Mouse (Mus musculus): ENCODE data around the gene Carns1. TPM values are rescaled to one million over a fixed set of nuclear protein-coding genes. Genes with fewer than 3 reads are reported as not detected.

The Carns1 gene
- polyA plus RNA-seq, 1 experiment from 2014 or later: 5.6 TPM

DNA sequence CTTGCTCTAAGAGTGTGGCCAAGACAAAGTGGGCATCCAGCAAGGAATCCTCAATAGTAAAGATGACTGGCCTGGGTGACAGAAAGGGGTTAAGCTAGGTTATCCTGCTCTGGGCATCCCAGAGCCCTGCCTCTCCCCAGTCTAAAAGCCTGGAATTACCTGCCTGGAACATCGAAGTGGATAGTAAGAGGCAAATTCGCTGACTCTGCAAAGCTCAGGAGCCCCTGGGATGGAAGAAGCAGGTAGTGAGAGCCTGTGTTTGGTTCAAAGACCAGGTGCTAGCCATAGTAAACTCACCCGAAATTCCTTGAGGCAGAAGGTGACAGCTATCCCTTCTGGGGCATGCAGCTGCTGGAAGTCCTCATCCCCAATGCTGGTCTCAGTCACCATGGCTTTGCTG is 21.9 kb upstream of the Carns1 start:
- 77% methylated on average over 3 of the region's 3 CpGs for WGBS
- no peak overlapping the region for H3K27ac ChIP-seq (replicated peaks)
- no peak for ATAC-seq (ENCODE audit: low FRiP score, low read depth)
- no peaks in the 10 kb centered on the region for H3K27me3 ChIP-seq
- H3K4me2 ChIP-seq: no peak overlapping the region
- H3K4me3 ChIP-seq: no peak overlapping the region
- peaks cover 56% of the 10 kb centered on the region for H3K4me1 ChIP-seq (replicated peaks)
- H3K36me3 ChIP-seq: peaks cover 30% of the 10 kb centered on the region
- no peak overlapping the region for H3K9ac ChIP-seq
- H3K9me3 ChIP-seq: no peaks in the 10 kb centered on the region

GRCm38 (mm10) chr19:4196548-4196947 is 21.3 kb upstream of the Carns1 start:
- ATAC-seq (ENCODE audit: low FRiP score, low read depth): no peak
- Histone ChIP-seq H3K4me3 (no peak overlapping the region), H3K27ac (replicated peaks) (no peak overlapping the region), H3K4me1 (replicated peaks) (peaks cover 53% of the 10 kb centered on the region), H3K4me2 (no peak overlapping the region), H3K9me3 (no peaks in the 10 kb centered on the region), H3K9ac (no peak overlapping the region), H3K27me3 (no peaks in the 10 kb centered on the region), H3K36me3 (peaks cover 30% of the 10 kb centered on the region)
- 66% methylated on average over 5 of the region's 5 CpGs for WGBS

- H3K9me3 ChIP-seq: no peaks in the 10 kb centered on the region
These were observed 20.8 kb upstream of the Carns1 start for GRCm38 (mm10) chr19:4196048-4196447.

GRCm38 (mm10) chr19:4194776-4195650 is 19.7 kb upstream of the Carns1 start:
- H3K27me3 ChIP-seq: no peaks in the 10 kb centered on the region
- WGBS: 72% methylated on average over 12 of the region's 12 CpGs
- H3K36me3 ChIP-seq: peaks cover 30% of the 10 kb centered on the region
- peaks cover 44% of the 10 kb centered on the region for H3K4me1 ChIP-seq (replicated peaks)
- no peak overlapping the region for H3K4me2 ChIP-seq
- H3K9me3 ChIP-seq: no peaks in the 10 kb centered on the region
- ATAC-seq (ENCODE audit: low FRiP score, low read depth): no peak
- H3K4me3 ChIP-seq: no peak overlapping the region
- H3K27ac ChIP-seq (replicated peaks): peak overlapping the region; percentile 37; the same call in 1 of the 2 replicates
- H3K9ac ChIP-seq: no peak overlapping the region

More at GRCm38 (mm10) chr19:4196048-4196447, 20.8 kb upstream of the Carns1 start:
- ATAC-seq (ENCODE audit: low FRiP score, low read depth): no peak
- Histone ChIP-seq H3K27me3 (no peaks in the 10 kb centered on the region), H3K9ac (no peak overlapping the region), H3K4me2 (no peak overlapping the region), H3K4me1 (replicated peaks) (peaks cover 54% of the 10 kb centered on the region), H3K27ac (replicated peaks) (no peak overlapping the region), H3K4me3 (no peak overlapping the region), H3K36me3 (peaks cover 30% of the 10 kb centered on the region)
- WGBS: 59% methylated on average over 2 of the region's 2 CpGs

GRCm38 (mm10) chr19:4194021-4194724 is 18.9 kb upstream of the Carns1 start:
- WGBS: 88% methylated on average over 8 of the region's 8 CpGs
- Histone ChIP-seq H3K4me2 (no peak overlapping the region), H3K4me3 (no peak overlapping the region), H3K4me1 (replicated peaks) (peaks cover 41% of the 10 kb centered on the region), H3K36me3 (peaks cover 30% of the 10 kb centered on the region), H3K9ac (no peak overlapping the region), H3K27me3 (no peaks in the 10 kb centered on the region), H3K9me3 (no peaks in the 10 kb centered on the region), H3K27ac (replicated peaks) (no peak overlapping the region)
- no peak for ATAC-seq (ENCODE audit: low FRiP score, low read depth)

- H3K4me2 ChIP-seq: peak overlapping the region; percentile 95
- H3K9me3 ChIP-seq: no peaks in the 10 kb centered on the region
- peak overlapping the region; percentile 97 for H3K9ac ChIP-seq
- peak overlapping the region; percentile 94; the same call in 1 of the 2 replicates for H3K27ac ChIP-seq (replicated peaks)
- ATAC-seq (ENCODE audit: low FRiP score, low read depth): no peak
- H3K4me1 ChIP-seq (replicated peaks): peaks cover 41% of the 10 kb centered on the region
- H3K27me3 ChIP-seq: no peaks in the 10 kb centered on the region
- 58% methylated on average over 6 of the region's 6 CpGs for WGBS
- peak overlapping the region; percentile 87 for H3K4me3 ChIP-seq
- H3K36me3 ChIP-seq: peaks cover 30% of the 10 kb centered on the region
These were observed 17.9 kb upstream of the Carns1 start for GRCm38 (mm10) chr19:4193129-4193528.

DNA sequence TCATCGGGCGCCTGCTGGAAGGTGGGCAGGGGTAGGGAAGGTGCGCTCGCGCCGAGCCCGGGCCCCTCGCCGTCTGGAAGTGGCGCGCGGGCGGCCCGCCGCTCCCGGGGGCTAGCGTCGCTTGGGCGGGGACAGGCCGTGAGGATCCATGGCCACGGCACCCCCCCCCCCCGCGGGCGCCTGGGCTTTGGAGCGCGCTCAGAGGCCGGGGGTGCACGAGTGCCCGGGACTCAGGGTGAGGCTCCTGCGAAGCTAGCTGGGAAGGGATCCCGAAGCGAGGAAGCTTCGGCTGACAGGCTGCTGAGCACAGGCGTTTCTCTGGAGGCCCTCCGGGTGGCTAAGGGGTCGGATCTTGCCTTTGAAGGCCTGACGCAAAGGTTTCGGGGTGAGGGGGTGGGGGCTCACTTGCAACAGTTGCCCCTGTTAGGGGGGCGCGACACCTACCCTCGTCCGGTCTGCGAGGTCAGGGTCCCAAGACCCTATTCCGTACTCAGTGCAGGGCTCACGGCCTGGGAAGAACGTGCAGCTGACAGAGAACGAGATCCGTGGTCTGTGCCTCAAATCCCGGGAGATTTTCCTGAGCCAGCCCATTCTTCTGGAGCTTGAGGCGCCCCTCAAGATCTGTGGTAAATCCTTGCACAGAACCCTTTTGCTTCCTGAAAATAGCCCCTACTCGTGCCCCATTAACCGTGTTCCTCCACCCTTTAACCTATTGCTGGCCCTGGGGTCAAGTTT is 17.1 kb upstream of the Carns1 start:
- WGBS: under 1% methylated on average over 50 of the region's 52 CpGs
- H3K4me2 ChIP-seq: peak overlapping the region; percentile 95
- no peaks in the 10 kb centered on the region for H3K27me3 ChIP-seq
- H3K27ac ChIP-seq (replicated peaks): peak overlapping the region; percentile 94
- H3K4me1 ChIP-seq (replicated peaks): peaks cover 41% of the 10 kb centered on the region
- ATAC-seq (ENCODE audit: low FRiP score, low read depth): peak; percentile 75
- peak overlapping the region; percentile 87 for H3K4me3 ChIP-seq
- peak overlapping the region; percentile 97 for H3K9ac ChIP-seq
- peaks cover 30% of the 10 kb centered on the region for H3K36me3 ChIP-seq
- no peaks in the 10 kb centered on the region for H3K9me3 ChIP-seq

DNA sequence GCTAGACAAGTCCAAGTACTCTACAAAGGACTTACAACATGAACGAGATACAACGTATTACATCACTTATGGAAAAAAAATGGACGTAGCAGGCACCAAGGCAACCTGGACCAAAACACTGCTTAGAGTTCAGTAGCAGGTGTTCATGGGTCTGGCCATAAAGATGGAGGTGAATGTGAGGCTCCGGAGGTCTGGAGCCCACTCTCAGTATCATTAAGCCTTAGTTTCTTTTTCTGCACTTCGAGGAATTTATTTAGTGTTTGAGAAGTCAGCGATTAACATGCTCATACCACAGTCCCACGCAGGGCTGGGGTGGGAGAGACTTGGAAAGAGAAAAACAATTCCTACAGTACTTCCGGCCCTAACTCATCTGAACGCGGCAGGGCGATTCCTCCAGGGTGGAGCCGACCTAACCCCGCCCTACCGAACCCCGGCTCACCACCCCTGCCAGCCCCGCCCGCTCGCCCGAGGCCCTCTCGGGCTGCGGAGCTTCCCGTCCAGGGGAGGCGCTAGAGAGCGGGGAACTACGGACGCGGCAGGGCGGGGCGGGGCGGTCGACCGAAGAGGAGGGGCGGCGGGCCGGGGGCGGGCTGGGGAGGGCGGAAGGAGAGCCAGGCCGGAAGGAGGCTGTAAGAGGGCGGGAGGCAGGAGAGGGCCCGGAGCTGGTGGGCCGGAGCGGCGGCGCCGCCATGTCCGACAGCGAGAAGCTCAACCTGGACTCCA is 16.4 kb upstream of the Carns1 start, which contains the start of gene Ppp1ca:
Gene Ppp1ca (plus strand): TSS at position 538 of the 723 bp plus-strand sequence.
- 9% methylated on average over 31 of the region's 47 CpGs for WGBS
- no peaks in the 10 kb centered on the region for H3K27me3 ChIP-seq
- peaks cover 39% of the 10 kb centered on the region for H3K4me1 ChIP-seq (replicated peaks)
- peak within 1 kb of the TSS; percentile 87 for H3K4me3 ChIP-seq
- H3K4me2 ChIP-seq: peak within 1 kb of the TSS; percentile 95
- H3K9ac ChIP-seq: peak within 1 kb of the TSS; percentile 97
- H3K9me3 ChIP-seq: no peaks in the 10 kb centered on the region
- H3K27ac ChIP-seq (replicated peaks): peak within 1 kb of the TSS; percentile 94
- ATAC-seq (ENCODE audit: low FRiP score, low read depth): peak; percentile 92
- H3K36me3 ChIP-seq: peaks cover 24% of the 10 kb centered on the region

GRCm38 (mm10) chr19:4190831-4191334 is 15.6 kb upstream of the Carns1 start, which contains the start of gene Tbc1d10c:
TSS of gene Tbc1d10c (minus strand) at chr19:4191284.
- Histone ChIP-seq H3K4me3 (peak within 1 kb of the TSS; percentile 87), H3K36me3 (peaks cover 20% of the 10 kb centered on the region), H3K4me1 (replicated peaks) (peaks cover 35% of the 10 kb centered on the region), H3K27me3 (no peaks in the 10 kb centered on the region), H3K4me2 (peak within 1 kb of the TSS; percentile 95), H3K27ac (replicated peaks) (peak within 1 kb of the TSS; percentile 94), H3K9ac (peak within 1 kb of the TSS; percentile 97), H3K9me3 (no peaks in the 10 kb centered on the region)
- ATAC-seq (ENCODE audit: low FRiP score, low read depth): no peak
- WGBS: 71% methylated on average over 4 of the region's 4 CpGs

DNA sequence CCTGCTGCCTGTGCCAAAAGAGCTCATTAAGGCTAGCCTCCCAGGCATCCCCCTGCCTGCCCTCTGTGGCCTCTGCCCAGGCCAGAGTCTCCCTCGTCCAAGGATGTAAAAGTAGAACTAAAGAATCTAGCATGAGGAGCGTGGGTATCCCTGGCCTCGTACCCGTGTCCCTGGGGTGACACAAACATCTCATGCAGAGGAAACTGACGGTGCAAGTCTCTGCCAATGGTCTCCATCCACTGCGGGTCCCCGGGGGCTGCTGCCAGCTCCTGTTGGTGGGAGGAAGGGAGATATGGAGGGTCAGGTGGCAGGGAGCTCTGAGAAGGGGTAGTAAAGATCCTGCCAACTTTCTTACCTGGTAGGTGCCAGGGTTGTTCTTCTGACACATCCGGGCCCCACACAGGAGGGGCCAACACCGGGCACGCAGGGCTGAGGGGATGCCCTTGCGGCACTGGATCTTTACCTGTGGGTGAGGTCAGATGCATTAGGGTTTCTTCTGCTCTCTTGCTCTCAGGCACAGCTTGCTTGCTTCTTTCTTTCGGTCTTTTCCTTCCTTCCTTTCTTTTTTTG is 13.9 kb upstream of the Carns1 start:
- no peak overlapping the region for H3K4me2 ChIP-seq
- H3K9ac ChIP-seq: no peak overlapping the region
- peaks cover 25% of the 10 kb centered on the region for H3K4me1 ChIP-seq (replicated peaks)
- H3K9me3 ChIP-seq: no peaks in the 10 kb centered on the region
- no peak overlapping the region for H3K27ac ChIP-seq (replicated peaks)
- 0 out of 2 replicates have a peak, but pooled peaks cover 3% of the 10 kb centered on the region for H3K36me3 ChIP-seq
- ATAC-seq (ENCODE audit: low FRiP score, low read depth): no peak
- H3K27me3 ChIP-seq: no peaks in the 10 kb centered on the region
- H3K4me3 ChIP-seq: no peak overlapping the region
- 83% methylated on average over 12 of the region's 12 CpGs for WGBS

- H3K36me3 ChIP-seq: no peaks in the 10 kb centered on the region
- no peak overlapping the region for H3K27ac ChIP-seq (replicated peaks)
- H3K9me3 ChIP-seq: no peaks in the 10 kb centered on the region
- no peak overlapping the region for H3K4me3 ChIP-seq
- 79% methylated on average over 3 of the region's 3 CpGs for WGBS
- H3K27me3 ChIP-seq: no peaks in the 10 kb centered on the region
- no peak overlapping the region for H3K9ac ChIP-seq
- peaks cover 10% of the 10 kb centered on the region for H3K4me1 ChIP-seq (replicated peaks)
- ATAC-seq (ENCODE audit: low FRiP score, low read depth): no peak
- H3K4me2 ChIP-seq: no peak overlapping the region
These were observed 12.0 kb upstream of the Carns1 start for GRCm38 (mm10) chr19:4187303-4187702.

Data from hindbrain, embryonic 15.5 days (tissue).